Mouse (Mus musculus) T-helper 1 cell (primary cell): ENCODE results near the gene Cyth3.

Experiments used
- in situ Hi-C: fragments of 300-600 bp; cut with MboI, MseI; formaldehyde crosslinking; loops from one replicate; pipeline ENCODE4 v1.15.1; 2025; ENCODE audit warnings: high pct_unique_total_duplicates

Cyth3 gene

GRCm38 (mm10) chr5:143621893-143622622 is at the start of gene Cyth3:
Gene Cyth3 (plus strand): TSS chr5:143622447.
- in situ Hi-C loops, result no loop called here

- in situ Hi-C loops, result loop anchor here (5.0 to 25.0 kb wide), 3 partner anchors 134 to 339 kb away; partner anchors contain the start of genes Aimp2, Eif2ak1 and Pms2
Observed at GRCm38 (mm10) chr5:143573067-143573466, 49.2 kb upstream of the Cyth3 start.

GRCm38 (mm10) chr5:143574261-143575178 is 47.7 kb upstream of the Cyth3 start:
- in situ Hi-C loops, result loop anchor here (5.0 to 25.0 kb wide), 3 partner anchors 133 to 338 kb away; partner anchors contain the start of genes Aimp2, Eif2ak1 and Pms2

DNA sequence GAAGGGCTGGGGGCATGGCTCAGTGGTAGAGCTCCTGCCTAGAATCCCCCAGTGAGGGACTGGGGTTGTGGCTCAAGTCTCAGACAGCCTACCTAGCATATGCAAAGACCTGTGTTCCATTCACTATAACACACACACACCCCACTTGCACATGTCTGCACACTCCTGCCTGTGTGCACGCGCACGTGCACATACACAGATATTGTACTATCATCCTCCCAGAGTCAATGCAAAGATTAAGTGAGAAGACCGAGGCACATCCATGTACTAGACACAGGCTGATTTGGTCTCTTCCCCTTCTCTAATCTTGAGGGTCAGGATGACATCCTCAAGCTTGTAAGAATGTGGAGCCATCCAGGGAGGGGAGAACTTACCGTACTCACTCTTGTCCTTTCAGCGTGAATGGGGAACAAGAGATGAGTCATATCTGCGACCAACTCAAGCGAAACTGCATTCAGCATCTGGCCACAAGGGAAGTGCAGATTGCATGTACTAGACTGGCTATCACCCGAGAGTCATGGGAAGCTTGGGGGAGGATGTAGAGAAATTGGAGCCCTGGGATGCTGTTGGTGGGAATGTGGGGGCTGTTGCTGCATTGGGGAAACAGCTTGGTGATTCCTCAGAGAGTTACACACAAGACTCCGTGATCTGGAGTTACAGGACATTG is 42.6 kb upstream of the Cyth3 start:
- in situ Hi-C loops, result no loop called here

DNA sequence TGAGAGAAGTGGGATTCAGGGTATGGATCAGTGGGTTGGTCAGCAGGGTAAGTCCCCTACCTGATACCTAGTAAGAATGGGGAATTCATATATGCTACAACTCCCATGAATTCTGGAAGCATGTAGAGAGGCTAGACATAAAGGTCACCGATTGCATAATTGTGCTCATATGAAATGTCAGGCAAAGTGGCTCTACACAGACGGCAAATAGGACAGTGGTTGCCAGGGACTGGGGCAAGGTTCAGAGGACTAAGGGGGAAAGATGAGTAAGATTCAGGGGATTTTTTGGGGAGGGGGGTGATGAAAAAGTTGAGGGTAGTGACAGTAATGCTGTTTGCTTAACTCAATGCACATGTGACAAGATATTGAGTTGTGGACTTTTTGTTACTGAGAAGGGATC is 41.3 kb upstream of the Cyth3 start:
- in situ Hi-C loops, result no loop called here

GRCm38 (mm10) chr5:143581874-143582273 is 40.4 kb upstream of the Cyth3 start:
- in situ Hi-C loops, result no loop called here

DNA sequence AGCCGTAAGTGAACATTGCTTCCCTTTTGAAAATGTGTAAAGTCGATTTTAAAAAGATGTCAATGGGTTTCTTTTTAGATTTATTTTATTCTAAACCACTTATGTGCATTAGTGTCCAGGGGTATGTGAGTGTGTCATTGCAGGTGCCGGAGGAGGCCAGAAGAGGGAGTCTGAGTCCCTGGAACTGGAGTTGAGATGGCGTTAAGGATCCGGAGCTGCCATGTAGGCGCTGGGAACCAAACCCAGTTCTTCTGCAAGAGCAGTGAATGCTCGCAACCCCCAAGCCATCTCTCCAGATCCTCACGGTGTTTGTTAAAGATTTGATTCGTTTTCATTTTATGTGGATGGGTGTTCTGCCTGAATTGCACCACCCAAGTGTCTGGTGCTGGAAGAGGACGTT is 39.2 kb upstream of the Cyth3 start:
- in situ Hi-C loops, result no loop called here

DNA sequence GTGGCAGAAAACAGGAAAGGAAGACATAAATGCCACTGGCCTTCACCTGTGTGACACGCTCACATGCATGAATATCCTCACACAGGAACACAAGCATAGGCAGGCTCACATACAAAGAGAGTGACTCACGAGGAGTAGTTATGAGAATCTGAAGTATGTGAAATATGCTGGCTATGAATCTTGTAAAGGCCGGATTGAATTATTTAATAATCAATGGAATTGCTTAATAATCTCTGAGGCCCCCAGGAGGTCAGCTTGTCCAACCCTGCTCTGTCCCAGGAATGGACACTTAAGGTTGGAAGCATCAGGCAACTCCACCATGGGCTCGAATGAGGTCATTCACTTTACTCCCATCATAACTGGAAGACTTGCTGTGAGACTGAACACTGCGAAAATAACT is 37.3 kb upstream of the Cyth3 start:
- in situ Hi-C loops, result no loop called here

DNA sequence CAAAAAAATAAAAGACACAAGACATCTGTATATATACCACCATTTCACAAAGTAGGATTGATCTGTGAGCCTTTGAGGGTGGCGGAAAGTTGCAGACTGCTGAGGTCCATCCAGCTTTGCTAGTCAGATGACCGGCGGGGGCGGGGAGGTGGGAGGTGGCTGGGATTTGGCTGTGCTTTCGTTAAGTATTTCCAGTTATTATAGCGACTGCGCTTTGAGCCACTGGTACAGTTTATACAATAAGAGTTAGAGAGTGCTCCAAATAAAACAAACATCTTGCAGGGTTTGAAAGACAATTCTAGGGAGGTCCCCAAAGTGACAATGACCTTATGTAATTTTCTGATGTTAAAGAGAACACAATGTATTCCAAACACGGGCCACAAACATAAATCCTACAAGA is 35.9 kb upstream of the Cyth3 start:
- in situ Hi-C loops, result no loop called here

GRCm38 (mm10) chr5:143589108-143589507 is 33.1 kb upstream of the Cyth3 start:
- in situ Hi-C loops, result no loop called here

GRCm38 (mm10) chr5:143592926-143593325 is 29.3 kb upstream of the Cyth3 start:
- in situ Hi-C loops, result no loop called here

DNA sequence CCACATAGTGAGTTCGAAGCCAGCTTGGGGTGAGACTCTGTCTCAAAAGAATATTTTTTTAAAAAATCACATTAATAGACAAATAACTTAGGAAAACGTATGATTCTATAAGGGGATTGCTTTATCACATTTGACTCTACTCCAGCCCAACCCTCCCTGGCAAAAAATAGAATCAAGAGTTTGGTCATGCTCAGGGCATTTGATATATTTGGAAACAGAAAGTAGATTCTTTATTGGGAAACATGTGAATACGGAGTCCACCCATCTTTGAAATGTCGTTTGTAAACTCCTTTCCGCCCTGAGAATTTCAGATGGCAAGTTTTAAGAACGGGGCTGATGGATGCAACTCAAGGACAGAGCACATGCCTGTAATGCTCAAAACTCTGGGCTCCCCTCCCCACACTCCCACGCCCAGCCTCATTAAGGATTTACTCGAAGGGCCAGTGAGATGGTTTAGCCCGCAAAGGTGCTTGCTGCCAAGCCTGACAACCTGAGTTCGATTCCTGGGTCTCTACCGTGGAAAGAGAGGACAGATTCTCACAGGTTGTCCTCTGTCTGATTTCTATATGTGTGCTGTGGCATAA is 28.6 kb upstream of the Cyth3 start:
- in situ Hi-C loops, result no loop called here

DNA sequence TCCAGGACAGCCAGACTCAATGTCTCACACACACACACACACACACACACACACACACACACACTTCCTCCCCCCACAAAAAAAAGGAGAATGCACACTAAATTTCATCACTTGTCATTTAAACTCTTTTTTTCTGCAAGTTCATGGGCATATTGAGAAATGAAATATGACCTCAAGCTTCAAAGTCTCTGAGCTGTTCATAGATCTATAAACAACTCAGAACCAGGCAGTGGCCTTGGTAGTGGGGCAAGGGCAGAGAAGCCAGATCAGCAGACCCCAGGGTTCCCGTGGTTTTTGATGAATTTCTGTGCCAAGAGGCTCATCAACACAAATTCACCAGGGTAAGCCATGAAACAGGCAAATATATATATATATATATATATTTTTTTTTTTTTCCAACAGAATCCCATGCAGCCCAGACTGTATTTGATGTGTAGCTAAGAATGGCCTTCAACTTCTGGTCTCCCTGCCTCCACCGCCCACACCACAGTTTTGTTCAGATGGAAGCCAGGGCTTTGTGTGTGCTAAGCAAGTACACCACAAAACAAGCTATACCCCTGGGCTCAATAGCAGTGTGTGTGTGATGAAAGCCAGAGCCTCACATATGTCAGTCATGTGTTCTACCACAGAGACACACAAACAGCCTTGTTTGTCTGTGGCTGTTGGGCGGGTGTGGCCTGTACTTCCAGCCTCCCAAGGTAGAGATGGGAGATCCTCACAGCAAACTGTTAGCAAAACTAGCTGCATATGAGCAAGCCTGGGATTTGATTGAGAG is 27.8 kb upstream of the Cyth3 start:
- in situ Hi-C loops, result no loop called here

- in situ Hi-C loops, result no loop called here
Observed at GRCm38 (mm10) chr5:143602051-143602450, 20.2 kb upstream of the Cyth3 start.

DNA sequence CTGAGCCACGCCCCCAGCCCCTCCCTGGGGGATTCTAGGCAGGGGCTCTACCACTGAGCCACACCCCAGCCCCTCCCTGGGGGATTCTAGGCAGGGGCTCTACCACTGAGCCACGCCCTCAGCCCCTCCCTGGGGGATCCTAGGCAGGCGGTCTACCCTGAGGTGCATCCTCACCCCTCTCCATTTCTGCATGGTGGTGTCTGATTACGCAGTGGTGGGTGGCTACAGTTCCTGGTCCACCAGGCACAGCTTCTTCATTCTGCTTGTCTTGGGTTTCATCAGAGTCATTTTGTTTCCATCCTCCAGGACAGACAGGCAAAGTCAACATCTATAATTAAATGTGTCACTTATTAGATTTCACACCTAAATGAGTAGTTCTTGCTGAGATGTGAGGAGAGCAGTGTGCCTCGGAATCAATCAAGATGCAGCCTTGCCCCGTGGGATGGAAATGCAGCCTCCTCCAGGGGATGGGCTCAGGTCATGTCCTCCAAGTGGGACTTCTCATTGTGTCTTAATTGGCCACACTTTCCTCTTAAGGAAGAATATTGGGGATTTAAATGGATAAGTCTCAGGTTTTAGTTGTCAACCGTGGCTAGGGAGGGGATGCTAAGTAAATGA is 18.0 kb upstream of the Cyth3 start:
- in situ Hi-C loops, result no loop called here

DNA sequence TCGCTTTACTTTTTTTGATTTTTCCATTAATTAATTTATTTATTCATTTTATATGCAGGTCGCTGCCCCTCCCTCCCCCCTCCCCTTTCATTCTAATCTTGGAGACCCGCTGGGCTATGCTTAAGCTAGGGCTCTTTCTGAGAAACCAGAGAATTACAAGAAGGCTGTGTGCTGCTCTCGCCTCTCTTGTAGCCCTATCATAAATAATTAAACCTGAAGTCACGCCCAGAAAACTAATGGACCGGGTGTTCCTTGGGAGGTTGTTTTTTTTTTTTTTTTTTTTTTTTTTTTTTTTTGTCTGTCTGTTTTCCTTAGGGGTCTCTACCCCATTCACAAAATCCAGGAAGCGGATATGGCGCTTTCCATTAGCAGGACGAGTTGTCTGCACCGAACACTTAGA is 15.5 kb upstream of the Cyth3 start:
- in situ Hi-C loops, result no loop called here

DNA sequence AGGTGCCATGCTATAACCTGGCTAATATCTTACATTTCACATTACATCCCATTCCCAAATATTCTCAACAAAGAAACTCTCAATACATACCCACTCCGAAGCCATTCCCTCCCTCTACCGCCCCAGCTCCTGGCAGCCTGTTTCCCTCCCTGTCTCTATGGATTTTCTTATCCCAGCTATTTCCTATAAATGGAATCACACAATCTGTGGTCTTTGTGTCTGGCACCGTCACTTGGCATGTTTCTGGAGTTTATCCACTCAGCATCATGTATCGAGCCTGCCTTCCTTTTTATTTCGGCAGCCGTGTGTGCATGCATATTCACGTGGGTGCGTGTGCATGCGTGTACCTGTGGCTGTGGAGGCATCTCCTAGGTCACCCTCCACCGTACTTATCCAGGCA is 14.1 kb upstream of the Cyth3 start:
- in situ Hi-C loops, result no loop called here

DNA sequence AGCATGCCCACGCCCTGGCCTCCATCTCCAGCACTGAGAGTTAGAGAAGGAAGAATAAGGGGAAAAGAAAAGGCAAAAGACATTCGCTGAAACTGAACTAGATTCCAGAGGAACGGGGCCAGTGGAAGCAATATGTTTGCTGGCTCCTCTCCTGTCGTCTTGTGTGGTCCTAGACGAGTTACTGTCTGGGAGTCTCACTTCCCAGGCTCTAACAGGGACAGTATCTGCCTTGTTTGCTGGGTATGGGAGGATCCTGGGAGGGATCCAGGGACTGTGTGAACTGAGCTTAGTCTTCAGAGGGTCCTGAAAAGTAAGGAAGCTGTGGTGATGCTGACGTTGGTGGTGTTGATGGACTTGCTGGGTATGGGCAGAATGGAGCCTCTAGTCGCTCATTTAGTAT is 10.3 kb upstream of the Cyth3 start:
- in situ Hi-C loops, result no loop called here

DNA sequence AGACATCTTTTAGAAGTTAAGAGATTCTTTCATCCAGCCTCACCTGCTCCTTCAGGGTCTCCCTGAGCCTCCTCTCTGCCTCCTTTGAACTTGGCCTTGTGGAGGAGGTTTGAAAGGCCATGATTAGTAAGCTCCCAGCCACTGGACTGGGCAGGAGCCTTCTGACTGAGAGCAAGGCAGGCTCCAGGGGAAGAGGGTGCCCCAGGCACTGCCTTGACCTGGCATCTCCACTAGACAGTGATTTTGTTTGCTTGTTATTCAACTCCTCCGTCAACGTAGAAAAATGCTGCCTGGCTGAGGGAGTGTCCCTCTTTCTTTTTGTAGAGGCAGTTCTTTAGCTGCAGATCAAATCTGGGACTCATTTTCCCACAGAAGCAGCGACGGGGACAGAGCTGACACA is 9.0 kb upstream of the Cyth3 start:
- in situ Hi-C loops, result no loop called here

DNA sequence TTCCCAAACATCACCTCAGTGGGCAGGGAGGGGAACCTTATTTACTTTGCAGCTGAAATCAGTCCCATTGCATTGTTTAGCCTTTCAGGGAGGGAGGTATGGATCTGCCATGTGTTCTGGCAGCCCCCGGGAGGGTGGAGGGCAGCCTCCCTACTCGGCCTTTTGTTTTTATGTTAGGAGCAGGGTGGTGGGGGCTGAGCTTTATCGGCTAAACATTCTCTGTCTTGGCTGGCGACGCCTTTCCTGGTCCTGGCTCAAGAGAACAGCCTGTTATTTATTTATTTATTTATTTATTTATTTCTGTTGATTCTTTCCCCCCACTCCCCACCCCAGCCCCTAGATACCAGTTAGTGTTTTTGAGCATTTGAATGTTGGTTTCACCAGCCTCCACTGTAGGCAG is 7.7 kb upstream of the Cyth3 start:
- in situ Hi-C loops, result no loop called here

DNA sequence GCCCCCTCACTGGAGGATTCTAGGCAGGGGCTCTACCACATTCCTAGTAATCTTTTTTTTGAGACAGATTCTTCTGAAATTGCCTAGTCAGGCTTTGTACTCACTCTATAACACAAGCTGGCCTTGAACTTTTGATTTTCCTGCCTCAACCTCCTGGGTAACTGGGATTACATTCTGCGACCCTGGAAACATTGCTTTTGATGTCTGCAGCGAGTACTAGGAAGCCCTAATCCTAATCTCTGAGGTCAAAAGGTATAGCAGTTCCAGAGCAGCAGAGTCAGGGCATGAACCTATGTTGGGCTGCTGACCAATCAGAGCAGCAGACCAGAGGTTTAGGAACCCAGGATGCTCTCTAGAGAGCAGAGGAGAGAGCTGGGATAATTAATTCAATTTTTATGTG is 6.9 kb upstream of the Cyth3 start:
- in situ Hi-C loops, result no loop called here
